Mouse (Mus musculus) embryonic fibroblast, embryonic 13.5 days (primary cell): ENCODE measurements around the gene Tubg2. TPM values are rescaled to one million over a fixed set of nuclear protein-coding genes. Genes with fewer than 3 reads are reported as not detected.
A peak's percentile ranks its signal among the peaks of the same experiment; 100 is the strongest.
"Not testable (repeated sequence)": the region's sequence is repeated elsewhere in the genome, so short reads cannot be mapped to it uniquely, and the experiment has no call there.

Experiments
- H3K27ac ChIP-seq: 2 replicates; pipeline ENCODE4 v1.5.1; 2012; ENCODE audit warnings: low read length, control low read depth, inconsistent platforms; ENCODE audit not compliant: insufficient read depth
- H3K4me1 ChIP-seq: 2 replicates; pipeline ENCODE4 v1.6.1; 2011; ENCODE audit warnings: low read length; ENCODE audit not compliant: control insufficient read depth, insufficient read depth
- H3K4me3 ChIP-seq: 2 replicates; pipeline ENCODE4 v1.5.1; 2011; ENCODE audit warnings: mild to moderate bottlenecking, control low read depth, low read length; ENCODE audit not compliant: insufficient read depth
- CTCF ChIP-seq: IDR thresholded peaks from 2 replicates; pipeline ENCODE4 v1.5.1; 2011; ENCODE audit warnings: mild to moderate bottlenecking, control low read depth, low read length, moderate library complexity, borderline replicate concordance; ENCODE audit not compliant: insufficient read depth
- POLR2A ChIP-seq: IDR thresholded peaks from 2 replicates; pipeline ENCODE4 v1.6.1; 2011; ENCODE audit warnings: low read depth, mild to moderate bottlenecking, control low read depth, low read length, moderate library complexity
- polyA plus RNA-seq: library from polyadenylated mRNA; stranded (reverse); fragments of >200 nt; gene quantifications from 2 replicates; pipeline ENCODE4 v1.2.4, GENCODE M21; 2011; ENCODE audit warnings: low read depth; ENCODE audit not compliant: missing spikeins, insufficient read length

Gene Tubg2
- 5.5 and 6.1 TPM in 2 replicates for polyA plus RNA-seq

DNA sequence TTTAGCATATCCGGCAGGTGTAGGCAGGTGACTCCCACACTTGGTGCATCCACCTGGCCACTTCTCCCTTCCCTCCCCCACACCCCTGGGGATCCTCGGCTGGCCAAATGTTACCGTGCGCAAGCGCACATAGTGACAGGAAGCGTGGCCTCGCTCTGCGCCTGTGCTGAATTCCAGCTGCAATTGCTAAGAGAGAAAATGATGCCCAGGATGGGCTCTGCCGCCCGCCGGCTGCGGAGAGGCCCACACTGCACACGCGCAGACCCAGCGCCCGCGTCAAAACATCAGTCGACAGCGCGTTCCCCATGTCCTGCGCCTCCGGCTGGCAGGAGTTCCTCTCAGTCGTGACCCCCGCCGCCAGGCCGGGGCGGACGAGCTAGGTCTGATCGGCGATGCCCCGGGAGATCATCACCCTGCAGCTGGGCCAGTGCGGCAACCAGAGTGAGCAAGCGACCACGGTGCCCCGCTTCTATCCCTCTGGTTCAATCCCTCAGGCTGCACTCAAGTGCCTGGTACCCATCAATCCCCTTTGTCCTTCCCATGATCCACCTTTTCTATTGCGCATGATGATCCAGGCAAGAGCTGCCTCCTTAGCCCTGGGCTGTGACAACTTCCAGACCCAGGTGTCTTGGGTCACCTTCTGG lies at the start of gene Tubg2:
TSS of gene Tubg2 (plus strand) at position 180 of the 644 bp plus-strand sequence.
- TF ChIP-seq POLR2A = peak; percentile 70
- TF ChIP-seq CTCF = no peak
- Histone ChIP-seq H3K27ac (no peak within 1 kb of the TSS), H3K4me3 (peak within 1 kb of the TSS; percentile 24), H3K4me1 (no peaks in the 10 kb centered on the region)

DNA sequence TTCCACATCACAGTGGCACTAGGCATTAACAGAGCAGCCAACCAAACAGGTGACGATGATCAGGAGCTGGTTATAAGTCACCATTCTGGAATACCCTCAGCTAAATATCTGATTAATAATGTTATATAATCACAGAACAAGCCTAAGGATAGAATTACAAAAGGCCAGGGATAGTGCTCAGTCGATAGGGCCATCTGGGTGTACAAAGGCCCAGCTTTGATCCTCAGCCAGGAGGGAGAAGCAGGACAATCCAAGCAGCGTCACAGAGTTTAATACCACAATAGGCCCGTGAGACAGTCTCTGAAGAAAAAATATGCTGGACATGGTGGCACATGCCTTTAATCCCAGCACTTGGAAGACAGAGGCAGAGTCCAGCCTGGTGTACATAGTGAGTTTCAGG lies 46.4 kb upstream of the Tubg2 start:
- no peaks in the 10 kb centered on the region for H3K4me1 ChIP-seq
- TF ChIP-seq CTCF = no peak
- TF ChIP-seq POLR2A = no peak
- H3K4me3 ChIP-seq = no peak overlapping the region
- no peak overlapping the region for H3K27ac ChIP-seq

DNA sequence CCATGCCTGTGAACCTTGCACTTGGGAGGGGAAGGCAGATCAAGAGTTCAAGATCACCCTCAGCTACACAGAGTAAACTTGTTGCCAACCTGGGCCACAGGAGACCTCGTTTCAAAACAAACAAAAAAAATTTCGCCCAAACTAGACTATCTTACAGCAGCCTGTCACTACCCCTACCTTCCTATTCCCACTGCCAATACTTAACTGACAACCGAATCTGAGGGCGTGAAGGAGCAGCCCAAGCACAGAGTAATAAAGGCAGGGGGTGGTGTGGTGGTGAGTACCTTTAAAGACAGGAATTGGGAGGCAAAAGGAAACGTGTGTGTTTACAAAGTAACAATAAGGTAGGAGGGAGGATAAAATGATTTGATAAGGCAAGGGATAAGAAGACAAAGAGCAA lies 45.0 kb upstream of the Tubg2 start:
- Histone ChIP-seq H3K4me1 (no peaks in the 10 kb centered on the region), H3K4me3 (no peak overlapping the region), H3K27ac (no peak overlapping the region)
- TF ChIP-seq CTCF (no peak), POLR2A (no peak)

DNA sequence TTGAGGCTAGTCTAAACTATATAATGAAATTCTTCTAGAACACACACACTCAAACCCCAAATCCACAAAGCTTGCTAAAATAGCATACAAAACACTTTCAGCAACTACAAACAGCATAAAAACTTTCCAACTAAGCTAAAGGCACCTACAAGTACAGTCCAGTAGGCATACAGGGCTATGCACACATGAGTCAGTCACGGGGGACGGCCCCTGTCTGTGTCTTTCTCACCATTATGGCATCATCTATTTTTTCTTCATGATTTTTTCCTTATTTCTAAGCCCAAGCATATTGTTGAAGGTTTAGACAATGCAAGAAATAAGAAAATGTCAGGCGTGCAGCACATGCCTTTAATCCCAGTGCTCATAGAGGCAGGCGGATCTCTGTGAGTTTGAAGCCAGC lies 44.5 kb upstream of the Tubg2 start:
- TF ChIP-seq CTCF = no peak
- no peak for TF ChIP-seq POLR2A
- Histone ChIP-seq H3K4me3 (no peak overlapping the region), H3K4me1 (no peaks in the 10 kb centered on the region), H3K27ac (no peak overlapping the region)

DNA sequence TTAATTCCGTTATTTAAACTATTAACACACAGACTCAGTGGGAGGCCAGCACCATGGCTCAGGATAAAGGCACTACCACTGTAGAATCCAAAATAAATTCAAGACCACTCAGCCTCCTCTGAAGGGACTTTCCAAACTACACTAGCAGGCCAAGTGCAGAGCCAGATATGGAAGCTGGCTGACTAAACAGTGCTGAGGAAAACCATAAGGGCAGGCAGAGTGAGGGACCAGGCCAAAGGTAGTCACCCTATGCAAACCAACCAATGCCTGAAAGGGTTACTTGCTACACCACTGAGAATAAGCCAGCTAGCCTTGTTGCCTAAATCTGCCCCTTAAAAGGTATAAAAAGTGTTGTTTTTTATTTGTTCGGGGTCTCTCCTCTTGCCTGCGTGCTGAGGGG lies 43.5 kb upstream of the Tubg2 start:
- Histone ChIP-seq H3K4me1 (no peaks in the 10 kb centered on the region), H3K27ac (no peak overlapping the region), H3K4me3 (no peak overlapping the region)
- TF ChIP-seq POLR2A = no peak
- no peak for TF ChIP-seq CTCF

DNA sequence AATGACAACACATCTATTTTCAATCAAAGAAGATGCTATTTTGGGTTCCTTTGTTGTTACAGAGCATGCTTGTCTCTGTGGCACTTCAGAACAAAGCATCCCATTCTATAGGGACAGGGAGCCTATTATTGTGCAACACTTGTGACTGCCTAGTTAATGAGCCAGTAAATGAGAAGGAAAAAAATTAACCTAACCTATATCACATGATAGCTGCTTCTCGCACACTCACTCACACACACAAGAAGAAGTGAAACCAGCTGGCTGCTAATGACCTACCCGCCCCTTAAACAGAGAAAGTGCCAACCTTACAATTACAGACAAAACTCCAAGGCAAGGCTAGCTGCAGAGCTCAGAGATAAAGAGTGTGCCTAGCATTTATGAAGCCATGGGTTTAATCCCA lies 40.1 kb upstream of the Tubg2 start:
- TF ChIP-seq CTCF = no peak
- no peak for TF ChIP-seq POLR2A
- Histone ChIP-seq H3K4me3 (no peak overlapping the region), H3K27ac (no peak overlapping the region), H3K4me1 (no peaks in the 10 kb centered on the region)

DNA sequence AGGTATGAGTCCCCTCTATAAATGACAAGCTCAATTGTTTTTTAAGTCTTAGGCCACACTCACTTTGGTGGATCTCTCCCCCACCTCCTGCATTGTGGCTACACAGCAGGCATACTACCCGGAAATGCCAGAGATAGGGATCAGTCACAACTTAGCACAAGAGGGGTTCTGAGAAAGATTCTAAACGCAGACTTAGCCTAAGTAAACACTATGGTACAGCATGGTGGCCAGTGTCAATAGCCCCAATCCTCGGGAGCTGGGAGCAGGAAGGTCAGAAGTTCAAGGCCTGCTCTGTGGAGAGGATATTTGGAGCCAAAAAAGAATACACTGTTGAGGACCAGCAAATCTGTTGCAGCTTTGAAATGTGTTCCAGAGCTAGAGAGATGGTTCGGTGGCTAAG lies 37.6 kb upstream of the Tubg2 start:
- Histone ChIP-seq H3K4me3 (peak overlapping the region; percentile 97), H3K27ac (no peak overlapping the region), H3K4me1 (0 out of 2 replicates have a peak, but pooled peaks cover 2% of the 10 kb centered on the region)
- TF ChIP-seq POLR2A (no peak), CTCF (no peak)

DNA sequence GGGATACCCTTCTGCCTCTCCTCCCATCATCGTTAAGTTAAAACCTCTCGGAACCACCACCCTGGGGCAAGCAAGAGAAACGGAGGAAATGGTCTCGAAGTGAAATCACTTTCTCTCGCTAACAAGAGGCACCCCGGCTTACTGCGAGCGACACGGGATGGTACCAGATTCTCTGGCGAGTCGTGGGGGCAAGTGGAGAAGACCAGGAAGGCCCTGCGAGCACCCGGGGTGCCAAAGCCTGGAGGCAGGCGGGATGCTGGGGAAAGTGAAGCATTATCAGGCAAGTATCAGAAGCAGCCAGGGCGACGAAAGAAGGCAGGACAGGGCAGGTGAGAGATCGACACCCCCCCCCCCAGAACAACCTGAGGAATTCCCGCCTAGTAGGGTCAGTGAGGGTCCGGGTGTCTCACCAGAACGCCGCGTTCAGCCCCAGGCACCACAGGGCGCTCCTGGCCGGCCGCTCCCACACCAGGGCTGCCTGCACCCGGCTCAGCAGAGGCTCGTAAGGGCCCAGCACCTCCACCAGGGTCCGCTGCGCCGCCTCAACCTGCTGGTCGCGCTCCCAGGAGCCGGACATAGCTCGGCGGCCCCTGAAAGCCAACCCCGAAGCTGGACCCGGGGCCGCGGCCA lies 36.5 kb upstream of the Tubg2 start:
- H3K4me1 ChIP-seq = 0 out of 2 replicates have a peak, but pooled peaks cover 2% of the 10 kb centered on the region
- H3K27ac ChIP-seq = peak overlapping the region; percentile 19; the same call in 1 of the 2 replicates
- TF ChIP-seq POLR2A (no peak), CTCF (no peak)
- peak overlapping the region; percentile 97 for H3K4me3 ChIP-seq

DNA sequence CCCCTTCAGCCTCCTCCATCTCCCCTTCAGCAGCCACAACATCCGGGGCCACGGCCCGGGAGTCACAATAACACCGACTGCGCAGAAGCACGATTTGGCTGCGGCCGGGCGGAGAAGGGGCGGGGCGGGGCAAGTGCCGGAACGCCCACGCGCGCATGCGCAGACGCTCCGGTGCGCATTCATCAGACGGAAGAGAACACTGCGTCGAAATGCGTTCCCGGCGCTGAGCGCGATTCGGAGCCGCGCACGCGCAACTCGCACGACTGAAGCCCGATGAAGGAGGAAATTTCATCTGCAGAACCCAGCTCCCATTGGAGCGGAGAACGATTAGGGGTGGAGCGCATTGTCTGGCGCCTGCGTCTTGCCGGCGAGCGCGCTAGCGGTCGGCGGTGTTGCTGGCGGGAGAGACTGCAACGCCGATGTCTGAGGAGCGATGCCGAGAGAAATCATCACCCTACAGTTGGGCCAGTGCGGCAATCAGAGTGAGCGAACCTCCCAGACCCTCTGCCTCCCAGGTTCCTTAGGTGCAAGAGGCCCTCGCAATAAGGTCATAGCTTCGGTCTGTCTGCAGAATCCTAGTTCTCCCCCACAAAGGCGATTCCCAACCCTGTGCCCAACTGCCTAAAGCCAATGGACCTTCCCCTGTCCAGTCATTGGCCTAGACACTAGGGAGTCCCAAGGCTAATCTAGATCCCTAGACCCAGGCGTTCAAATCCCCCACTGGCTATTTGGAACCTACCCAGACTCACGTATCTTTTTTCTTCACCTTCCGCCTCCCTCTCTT lies 35.8 kb upstream of the Tubg2 start, which contains the start of the genes Retreg3 and Tubg1:
TSS of gene Retreg3 (minus strand) at position 133 of the 784 bp plus-strand sequence.
TSS of gene Tubg1 (plus strand) at position 178 of the 784 bp plus-strand sequence.
- TF ChIP-seq POLR2A (peak; percentile 94), CTCF (no peak)
- 0 out of 2 replicates have a peak, but pooled peaks cover 2% of the 10 kb centered on the region for H3K4me1 ChIP-seq
- peak within 1 kb of the TSS; percentile 97 for H3K4me3 ChIP-seq
- H3K27ac ChIP-seq = peak within 1 kb of the TSS; percentile 54

DNA sequence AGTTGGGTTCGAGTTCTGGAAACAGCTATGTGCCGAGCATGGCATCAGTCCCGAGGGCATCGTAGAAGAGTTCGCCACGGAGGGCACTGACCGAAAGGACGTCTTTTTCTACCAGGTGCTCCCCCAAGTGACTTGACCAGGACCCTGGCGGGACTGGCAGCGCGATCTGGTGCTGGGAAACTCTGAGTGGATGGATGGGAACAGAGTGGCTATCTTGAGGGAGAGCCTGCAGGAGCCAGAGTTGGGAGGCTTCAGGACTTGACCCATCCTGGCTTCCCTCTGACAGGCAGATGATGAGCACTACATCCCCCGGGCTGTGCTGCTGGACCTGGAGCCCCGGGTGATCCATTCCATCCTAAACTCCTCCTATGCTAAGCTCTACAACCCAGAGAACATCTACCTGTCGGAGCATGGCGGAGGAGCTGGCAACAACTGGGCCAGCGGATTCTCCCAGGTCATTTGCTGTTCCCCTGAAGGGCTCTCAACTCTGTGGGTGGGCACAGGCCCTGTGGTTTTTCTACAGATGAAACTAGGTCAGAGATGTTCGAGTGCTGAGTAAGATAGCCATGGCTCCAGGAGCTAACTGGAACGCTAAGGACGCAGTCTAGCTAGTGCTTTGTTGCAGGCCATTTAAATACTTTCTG lies 35.0 kb upstream of the Tubg2 start:
- Histone ChIP-seq H3K4me1 (0 out of 2 replicates have a peak, but pooled peaks cover 2% of the 10 kb centered on the region), H3K27ac (peak overlapping the region; percentile 54), H3K4me3 (peak overlapping the region; percentile 64)
- no peak for TF ChIP-seq POLR2A
- no peak for TF ChIP-seq CTCF

DNA sequence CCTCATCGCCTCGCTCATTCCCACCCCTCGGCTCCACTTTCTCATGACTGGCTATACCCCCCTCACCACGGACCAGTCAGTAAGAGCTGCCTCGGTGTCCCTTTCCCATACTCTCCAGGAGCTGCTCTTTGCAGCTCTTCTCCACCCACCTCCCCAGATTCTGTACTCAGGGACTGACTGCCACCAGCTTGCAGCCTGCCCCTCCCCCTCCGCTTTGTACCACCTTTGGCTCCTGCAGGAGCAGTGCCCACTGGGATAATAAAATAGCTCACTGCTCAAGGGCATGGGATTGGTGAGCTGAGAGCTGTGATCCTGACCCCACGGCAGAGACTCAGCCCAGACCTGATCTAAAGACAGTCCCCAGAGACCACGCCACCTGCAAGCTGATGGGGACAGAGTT lies 31.2 kb upstream of the Tubg2 start:
- H3K4me1 ChIP-seq, H3K4me3 ChIP-seq: not testable (repeated sequence)

DNA sequence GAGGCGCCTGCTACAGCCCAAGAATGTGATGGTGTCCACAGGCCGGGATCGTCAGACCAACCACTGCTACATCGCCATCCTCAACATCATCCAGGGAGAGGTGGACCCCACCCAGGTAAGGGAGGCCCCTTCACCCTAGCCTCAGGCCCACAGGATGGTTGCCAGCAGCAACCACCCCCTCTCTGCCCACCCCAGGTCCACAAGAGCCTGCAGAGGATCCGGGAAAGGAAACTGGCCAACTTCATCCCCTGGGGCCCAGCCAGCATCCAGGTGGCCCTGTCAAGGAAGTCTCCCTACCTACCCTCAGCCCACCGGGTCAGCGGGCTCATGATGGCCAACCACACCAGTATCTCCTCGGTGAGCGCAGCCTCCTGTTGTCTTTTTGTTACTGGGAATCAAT lies 30.7 kb upstream of the Tubg2 start:
- not testable (repeated sequence) for H3K4me1 ChIP-seq, H3K4me3 ChIP-seq, H3K27ac ChIP-seq

More for the DNA sequence above, 31.2 kb upstream of the Tubg2 start:
- H3K27ac ChIP-seq = not testable (repeated sequence)
